Mouse (Mus musculus): ENCODE data around the gene BC025446. TPM values are rescaled to one million over a fixed set of nuclear protein-coding genes. Genes with fewer than 3 reads are reported as not detected.

Gene BC025446
- polyA plus RNA-seq, 1 experiment: not detected

DNA sequence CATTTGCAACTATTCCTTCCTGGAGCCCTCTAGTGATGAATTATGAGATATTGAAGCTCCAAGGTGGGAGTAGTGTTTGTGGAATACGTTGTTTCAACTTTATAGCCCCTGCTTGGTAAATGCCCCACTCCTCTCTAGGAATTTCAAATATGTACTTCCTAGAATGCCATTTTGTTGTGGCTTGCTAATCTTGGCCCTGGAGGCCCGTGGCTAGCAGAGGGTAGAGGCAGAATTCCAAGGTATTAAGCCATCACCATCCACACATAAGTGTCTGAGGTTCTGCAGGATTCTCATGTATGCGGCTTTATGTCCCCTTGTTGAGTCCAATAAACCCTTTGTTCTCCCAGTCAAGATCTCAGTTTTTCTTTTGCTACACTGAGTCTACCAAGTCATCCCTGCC, 55.7 kb downstream of the BC025446 start:
- H3K27me3 ChIP-seq (replicated peaks): peaks cover 2% of the 10 kb centered on the region
- TF ChIP-seq FLI1 (IDR thresholded peaks at IDR 0.05; ENCODE audit: low read length) (no peak), GATA1 (IDR thresholded peaks at IDR 0.05; ENCODE audit: borderline replicate concordance, low read length) (no peak)
- H3K9me3 ChIP-seq: no peaks in the 10 kb centered on the region
- peaks cover 16% of the 10 kb centered on the region for H3K4me1 ChIP-seq
- no peaks in the 10 kb centered on the region for H3K36me3 ChIP-seq (replicated peaks; ENCODE audit: low read length)
- no peak overlapping the region for H3K4me3 ChIP-seq (replicated peaks)

Other genes with a start within 250 kb of the BC025446 start
- 1.4 TPM in 1 of 2 replicates, not detected in the other for gene Ly6i, start 232.9 kb upstream of the BC025446 start, polyA plus RNA-seq (2012; ENCODE audit: insufficient read depth, low replicate concordance)
- 8.8 TPM in 1 of 2 replicates, not detected in the other for gene Ly6a, start 218.3 kb upstream of the BC025446 start, polyA plus RNA-seq (2012; ENCODE audit: insufficient read depth, low replicate concordance)
- not detected in 2 replicates for gene Ly6c1, start 167.5 kb upstream of the BC025446 start, polyA plus RNA-seq (2012; ENCODE audit: insufficient read depth, low replicate concordance)
- gene Ly6c2, start 104.4 kb upstream of the BC025446 start, polyA plus RNA-seq (2012; ENCODE audit: insufficient read depth, low replicate concordance): 2.8 TPM in 1 of 2 replicates, not detected in the other
- gene Ly6g, start 61.1 kb upstream of the BC025446 start, polyA plus RNA-seq (2012; ENCODE audit: insufficient read depth, low replicate concordance): not detected in 2 replicates
- gene Ly6f, start 52.0 kb downstream of the BC025446 start, polyA plus RNA-seq (2012; ENCODE audit: insufficient read depth, low replicate concordance): not detected in 2 replicates